Comparison of ENCODE assay signal across 8 mouse cellular contexts in genomic region chr5:30870131-30870406, GRCm38 (mm10). TPM values are rescaled to one million over a fixed set of nuclear protein-coding genes. Genes with fewer than 3 reads are reported as not detected.
A peak's percentile ranks its signal among the peaks of the same experiment; 100 is the strongest.
DNase-seq lines count a peak whose midpoint lies in the region; ATAC-seq lines count a peak whose summit lies in the region.

No protein-coding gene starts in this region.

- H3K4me3 ChIP-seq in kidney, embryonic 14.5 days (ENCODE audit: low read length): peak overlapping the region; percentile 86
- H3K4me3 ChIP-seq in brown adipose tissue, adult 24 weeks (ENCODE audit: insufficient read depth, low read depth, low read length): peak overlapping the region; percentile 87
- H3K4me3 ChIP-seq in hindbrain, embryonic 14.5 days (replicated peaks; ENCODE audit: low read length): peak overlapping the region; percentile 65
- H3K4me3 ChIP-seq in midbrain, embryonic 14.5 days (replicated peaks; ENCODE audit: low read depth, low read length): peak overlapping the region; percentile 86

- H3K27ac ChIP-seq in kidney, embryonic 14.5 days (ENCODE audit: low read depth, low read length): peak overlapping the region; percentile 14; the same call in 1 of the 2 replicates
- no peak overlapping the region for H3K27ac ChIP-seq in brown adipose tissue, adult 24 weeks (replicated peaks; ENCODE audit: low read depth, low read length)
- 0 out of 2 replicates have a peak overlapping the region, but pooled peaks have one; percentile 69 for H3K27ac ChIP-seq in hindbrain, embryonic 14.5 days
- H3K27ac ChIP-seq in midbrain, embryonic 14.5 days (replicated peaks; ENCODE audit: low read depth, low read length): peak overlapping the region; percentile 52

- 13% methylated on average over 2 of the region's 2 CpGs for WGBS in kidney, embryonic 14.5 days
- 27% methylated on average over 2 of the region's 2 CpGs for WGBS in hindbrain, embryonic 14.5 days
- 22% methylated on average over 2 of the region's 2 CpGs for WGBS in midbrain, embryonic 14.5 days

- ATAC-seq in kidney, embryonic 14.5 days (ENCODE audit: low FRiP score, low TSS enrichment): no peak
- ATAC-seq in hindbrain, embryonic 14.5 days (ENCODE audit: low FRiP score): no peak
- no peak for ATAC-seq in midbrain, embryonic 14.5 days (ENCODE audit: low FRiP score, low TSS enrichment)
- ATAC-seq in monocyte, adult 5-6 weeks (replicated peaks; ENCODE audit: insufficient number of reproducible peaks, low FRiP score, low TSS enrichment, poor library complexity, severe bottlenecking): no peak

- DNase-seq in kidney, postnatal 14 days: no peak
- DNase-seq in hindbrain, embryonic 14.5 days (ENCODE audit: low spot score): no peak
- DNase-seq in midbrain, embryonic 14.5 days: no peak
- DNase-seq in urinary bladder, postnatal 4 days (ENCODE audit: low spot score in 2 of 2): no peak
- DNase-seq in adrenal gland, adult (ENCODE audit: inconsistent age in 2 of 2, low spot score in 1 of 2): no peak

- peak overlapping the region; percentile 85 for H3K9ac ChIP-seq in kidney, embryonic 14.5 days (ENCODE audit: low read depth, low read length)
- peak overlapping the region; percentile 82 for H3K9ac ChIP-seq in hindbrain, embryonic 14.5 days
- peak overlapping the region; percentile 92 for H3K9ac ChIP-seq in midbrain, embryonic 14.5 days (replicated peaks; ENCODE audit: low read length)

- peaks cover 5% of the 10 kb centered on the region for H3K4me1 ChIP-seq in kidney, embryonic 14.5 days (ENCODE audit: control insufficient read depth, insufficient read depth, low read length)
- H3K4me1 ChIP-seq in brown adipose tissue, adult 24 weeks (ENCODE audit: control insufficient read depth, insufficient read depth, insufficient read length, low read length): peaks cover 6% of the 10 kb centered on the region; the same call in 1 of the 2 replicates
- H3K4me1 ChIP-seq in hindbrain, embryonic 14.5 days (replicated peaks; ENCODE audit: control insufficient read depth, insufficient read depth, low read length): peaks cover 15% of the 10 kb centered on the region
- H3K4me1 ChIP-seq in midbrain, embryonic 14.5 days (ENCODE audit: control insufficient read depth, insufficient read depth, low read length): peaks cover 7% of the 10 kb centered on the region

- peak overlapping the region; percentile 82 for H3K4me2 ChIP-seq in kidney, embryonic 14.5 days (replicated peaks; ENCODE audit: low read depth, low read length)
- peak overlapping the region; percentile 80 for H3K4me2 ChIP-seq in hindbrain, embryonic 14.5 days (replicated peaks)
- peak overlapping the region; percentile 89 for H3K4me2 ChIP-seq in midbrain, embryonic 14.5 days (ENCODE audit: low read length)

- no peaks in the 10 kb centered on the region for H3K27me3 ChIP-seq in kidney, embryonic 14.5 days (ENCODE audit: control insufficient read depth, insufficient read depth, low read length)
- no peaks in the 10 kb centered on the region for H3K27me3 ChIP-seq in hindbrain, embryonic 14.5 days (ENCODE audit: control insufficient read depth, insufficient read depth, low read length)
- H3K27me3 ChIP-seq in midbrain, embryonic 14.5 days (ENCODE audit: control insufficient read depth, insufficient read depth, low read length): no peaks in the 10 kb centered on the region

- H3K9me3 ChIP-seq in kidney, embryonic 14.5 days (ENCODE audit: control insufficient read depth, low read length): no peaks in the 10 kb centered on the region
- H3K9me3 ChIP-seq in hindbrain, embryonic 14.5 days (ENCODE audit: control insufficient read depth, low read length): no peaks in the 10 kb centered on the region
- no peaks in the 10 kb centered on the region for H3K9me3 ChIP-seq in midbrain, embryonic 14.5 days (ENCODE audit: control insufficient read depth, low read length)

- peaks cover 41% of the 10 kb centered on the region for H3K36me3 ChIP-seq in kidney, embryonic 14.5 days (ENCODE audit: control insufficient read depth, insufficient read depth, low read length)
- peaks cover 64% of the 10 kb centered on the region for H3K36me3 ChIP-seq in hindbrain, embryonic 14.5 days (replicated peaks; ENCODE audit: control insufficient read depth, insufficient read depth)
- peaks cover 64% of the 10 kb centered on the region for H3K36me3 ChIP-seq in midbrain, embryonic 14.5 days (ENCODE audit: control insufficient read depth, insufficient read depth, low read length)

RNA-seq across cellular contexts. Expression of gene Tmem214, which starts 2.3 kb away (rescaled TPM):
- polyA plus RNA-seq in kidney, embryonic 14.5 days (2014; fragmentation: Nextera tagmentation; extraction: Ambion mirVana): 53.1 and 65.1 TPM in 2 replicates
- 18.2 and 30.3 TPM in 2 replicates for polyA plus RNA-seq in brown adipose tissue, adult 24 weeks (2012; ENCODE audit: insufficient read depth, insufficient read length, missing spikeins)
- polyA plus RNA-seq in hindbrain, embryonic 14.5 days (2014; fragmentation: Nextera tagmentation; extraction: Ambion mirVana): 49.6 and 50.1 TPM in 2 replicates
- 46.7 and 55.5 TPM in 2 replicates for polyA plus RNA-seq in midbrain, embryonic 14.5 days (2014; fragmentation: Nextera tagmentation; extraction: Ambion mirVana)
- total RNA-seq in monocyte, adult 5-6 weeks (2017): 10.4 to 21.4 TPM (median 10.8 TPM) in 3 replicates

RNA-seq across cellular contexts. Expression of gene Agbl5, which starts 18.4 kb away (rescaled TPM):
- polyA plus RNA-seq in kidney, embryonic 14.5 days (2014; fragmentation: Nextera tagmentation; extraction: Ambion mirVana): 19.5 and 27.1 TPM in 2 replicates
- polyA plus RNA-seq in brown adipose tissue, adult 24 weeks (2012; ENCODE audit: insufficient read depth, insufficient read length, missing spikeins): 1.7 and 2.9 TPM in 2 replicates
- 25.5 and 28.6 TPM in 2 replicates for polyA plus RNA-seq in hindbrain, embryonic 14.5 days (2014; fragmentation: Nextera tagmentation; extraction: Ambion mirVana)
- 25.9 and 27.8 TPM in 2 replicates for polyA plus RNA-seq in midbrain, embryonic 14.5 days (2014; fragmentation: Nextera tagmentation; extraction: Ambion mirVana)
- 3.8 to 7.1 TPM (median 4.3 TPM) in 3 replicates for total RNA-seq in monocyte, adult 5-6 weeks (2017)

RNA-seq across cellular contexts. Expression of gene Ost4, which starts 37.5 kb away (rescaled TPM):
- 500 and 653 TPM in 2 replicates for polyA plus RNA-seq in kidney, embryonic 14.5 days (2014; fragmentation: Nextera tagmentation; extraction: Ambion mirVana)
- polyA plus RNA-seq in brown adipose tissue, adult 24 weeks (2012; ENCODE audit: insufficient read depth, insufficient read length, missing spikeins): 357 and 467 TPM in 2 replicates
- polyA plus RNA-seq in hindbrain, embryonic 14.5 days (2014; fragmentation: Nextera tagmentation; extraction: Ambion mirVana): 228 and 259 TPM in 2 replicates
- polyA plus RNA-seq in midbrain, embryonic 14.5 days (2014; fragmentation: Nextera tagmentation; extraction: Ambion mirVana): 246 and 266 TPM in 2 replicates
- total RNA-seq in monocyte, adult 5-6 weeks (2017): 129 to 177 TPM (median 134 TPM) in 3 replicates

RNA-seq across cellular contexts. Expression of gene Emilin1, which starts 43.1 kb away (rescaled TPM):
- polyA plus RNA-seq in kidney, embryonic 14.5 days (2014; fragmentation: Nextera tagmentation; extraction: Ambion mirVana): 170 and 191 TPM in 2 replicates
- polyA plus RNA-seq in brown adipose tissue, adult 24 weeks (2012; ENCODE audit: insufficient read depth, insufficient read length, missing spikeins): 2.4 and 3.6 TPM in 2 replicates
- polyA plus RNA-seq in hindbrain, embryonic 14.5 days (2014; fragmentation: Nextera tagmentation; extraction: Ambion mirVana): 14.1 and 17.1 TPM in 2 replicates
- 3.7 and 11.2 TPM in 2 replicates for polyA plus RNA-seq in midbrain, embryonic 14.5 days (2014; fragmentation: Nextera tagmentation; extraction: Ambion mirVana)
- 15.1 to 25.3 TPM (median 22.0 TPM) in 3 replicates for total RNA-seq in monocyte, adult 5-6 weeks (2017)

RNA-seq across cellular contexts. Expression of gene Khk, which starts 51.2 kb away (rescaled TPM):
- 29.7 and 31.4 TPM in 2 replicates for polyA plus RNA-seq in kidney, embryonic 14.5 days (2014; fragmentation: Nextera tagmentation; extraction: Ambion mirVana)
- 27.8 and 28.8 TPM in 2 replicates for polyA plus RNA-seq in brown adipose tissue, adult 24 weeks (2012; ENCODE audit: insufficient read depth, insufficient read length, missing spikeins)
- 9.0 and 11.2 TPM in 2 replicates for polyA plus RNA-seq in hindbrain, embryonic 14.5 days (2014; fragmentation: Nextera tagmentation; extraction: Ambion mirVana)
- 7.0 and 7.4 TPM in 2 replicates for polyA plus RNA-seq in midbrain, embryonic 14.5 days (2014; fragmentation: Nextera tagmentation; extraction: Ambion mirVana)
- 26.4 to 32.2 TPM (median 29.8 TPM) in 3 replicates for total RNA-seq in monocyte, adult 5-6 weeks (2017)
